Mouse (Mus musculus) C2C12 (cell line): Measurements from ENCODE around the gene Kank3.

Experiments used
- CEBPB ChIP-seq: IDR thresholded peaks from one replicate; pipeline ENCODE4 v1.6.1; 2011; ENCODE audit warnings: low read depth, mild to moderate bottlenecking, control low read depth, moderate library complexity
- CTCF ChIP-seq: IDR thresholded peaks from one replicate; pipeline ENCODE4 v1.5.1; 2011; ENCODE audit not compliant: control insufficient read depth, insufficient read depth, insufficient read length
- FOSL1 ChIP-seq: IDR thresholded peaks from one replicate; pipeline ENCODE4 v1.8.0; 2011; ENCODE audit warnings: mild to moderate bottlenecking, low read length; ENCODE audit not compliant: poor library complexity, insufficient read depth, severe bottlenecking
- MAX ChIP-seq: IDR thresholded peaks from one replicate; pipeline ENCODE4 v1.6.1; 2011; ENCODE audit warnings: mild to moderate bottlenecking, control low read depth
- MYOD1 ChIP-seq: IDR thresholded peaks from one replicate; pipeline ENCODE4 v1.6.1; 2011; ENCODE audit warnings: low read depth; ENCODE audit not compliant: control insufficient read depth, insufficient read length
- MYOG ChIP-seq: IDR thresholded peaks from one replicate; pipeline ENCODE4 v1.6.1; 2011; ENCODE audit not compliant: control insufficient read depth, insufficient read length; ENCODE audit errors: extremely low read depth
- USF1 ChIP-seq: IDR thresholded peaks from one replicate; pipeline ENCODE4 v1.6.1; 2011; ENCODE audit warnings: low read depth, mild to moderate bottlenecking, control low read depth, moderate library complexity

- TF ChIP-seq CTCF (no peak), MYOG (no peak), MYOD1 (peak; percentile 48), CEBPB (no peak), MAX (no peak), USF1 (no peak), FOSL1 (no peak)
Observed at GRCm38 (mm10) chr17:33788732-33789131, 21.6 kb upstream of the Kank3 start.
